Mouse (Mus musculus) MEL (cell line): ENCODE measurements at regions not wholly inside any gene's neighbourhood (a gene's known extent, or its start where the extent isn't known, plus 50 kb on each side); places are given as distances from the start of the nearest gene placed in this dataset.

Source experiments
- DNase-seq: peaks from one replicate; pipeline ENCODE4 v3.0.0; 2011; ENCODE audit warnings: low read depth, low spot score
- H3K27ac ChIP-seq: 2 replicates; pipeline ENCODE4 v1.5.1; 2012; ENCODE audit warnings: low read depth, mild to moderate bottlenecking, control low read depth, low read length, moderate library complexity; ENCODE audit not compliant: control insufficient read depth
- H3K27me3 ChIP-seq, 2 experiments: fragments of 150-350 bp in 1 of 2; sonication (generic) in 1 of 2; 2 replicates each; pipeline ENCODE4 v1.6.1; 2012; ENCODE audit warnings: low read length in 2 of 2, mild to moderate bottlenecking in 2 of 2, improper control_type of control experiment in 1 of 2, moderate library complexity in 1 of 2; ENCODE audit not compliant: insufficient read depth in 2 of 2, control insufficient read depth in 1 of 2
- H3K36me3 ChIP-seq, 2 experiments: 2 replicates each; pipeline ENCODE4 v1.6.1; 2012 to 2014; ENCODE audit warnings: low read length in 2 of 2, improper control_type of control experiment in 1 of 2, inconsistent platforms in 1 of 2, mild to moderate bottlenecking in 1 of 2; ENCODE audit not compliant: insufficient read depth in 2 of 2, control insufficient read depth in 1 of 2
- H3K4me1 ChIP-seq, 2 experiments: fragments of 150-350 bp in 1 of 2; sonication (generic) in 1 of 2; 2 replicates each; pipeline ENCODE4 v1.6.1; 2012; ENCODE audit warnings: low read length in 2 of 2, improper control_type of control experiment in 1 of 2, mild to moderate bottlenecking in 1 of 2; ENCODE audit not compliant: insufficient read depth in 2 of 2, control insufficient read depth in 1 of 2
- H3K4me3 ChIP-seq, 2 experiments: fragments of 150-350 bp in 1 of 2; sonication (generic) in 1 of 2; 2 replicates each; pipeline ENCODE4 v1.5.1; 2012; ENCODE audit warnings: low read depth in 2 of 2, low read length in 2 of 2, mild to moderate bottlenecking in 2 of 2, moderate library complexity in 2 of 2, control low read depth in 1 of 2, improper control_type of control experiment in 1 of 2; ENCODE audit not compliant: control insufficient read depth in 1 of 2, insufficient read depth in 1 of 2
- H3K79me2 ChIP-seq: 2 replicates; pipeline ENCODE4 v1.6.1; 2012; ENCODE audit warnings: mild to moderate bottlenecking, low read length, moderate library complexity; ENCODE audit not compliant: control insufficient read depth, poor library complexity, insufficient read depth
- H3K9ac ChIP-seq: 2 replicates; pipeline ENCODE4 v1.6.1; 2012; ENCODE audit warnings: low read depth, mild to moderate bottlenecking, control low read depth, low read length, moderate library complexity; ENCODE audit not compliant: control insufficient read depth, poor library complexity, severe bottlenecking
- H3K9me3 ChIP-seq: fragments of 150-350 bp; sonication (generic); replicated peaks from 2 replicates; pipeline ENCODE4 v1.6.1; 2012; ENCODE audit warnings: mild to moderate bottlenecking, low read length, improper control_type of control experiment, moderate library complexity; ENCODE audit not compliant: insufficient read depth
- BHLHE40 ChIP-seq: IDR thresholded peaks from 2 replicates; pipeline ENCODE4 v1.6.1; 2012; ENCODE audit warnings: low read depth, mild to moderate bottlenecking, inconsistent platforms, low read length, improper control_type of control experiment, borderline replicate concordance
- CHD1 ChIP-seq: IDR thresholded peaks from 2 replicates; pipeline ENCODE4 v1.6.1; 2012; ENCODE audit warnings: low read depth, mild to moderate bottlenecking, inconsistent platforms, low read length, improper control_type of control experiment
- CHD2 ChIP-seq: IDR thresholded peaks from 2 replicates; pipeline ENCODE4 v1.6.1; 2011; ENCODE audit warnings: low read length, improper control_type of control experiment
- ELF1 ChIP-seq: IDR thresholded peaks from 2 replicates; pipeline ENCODE4 v1.6.1; 2014; ENCODE audit warnings: low read depth, mild to moderate bottlenecking, inconsistent platforms, low read length, improper control_type of control experiment, moderate library complexity
- EP300 ChIP-seq, 2 experiments: IDR thresholded peaks; 2 replicates each; pipeline ENCODE4 v1.6.1; 2011; ENCODE audit warnings: improper control_type of control experiment in 2 of 2, low read length in 2 of 2, low read depth in 1 of 2, mild to moderate bottlenecking in 1 of 2
- HCFC1 ChIP-seq: IDR thresholded peaks from 2 replicates; pipeline ENCODE4 v1.6.1; 2012; ENCODE audit warnings: low read depth, mild to moderate bottlenecking, inconsistent platforms, low read length, improper control_type of control experiment, moderate library complexity
- JUND ChIP-seq: IDR thresholded peaks from 2 replicates; pipeline ENCODE4 v1.6.1; 2011; ENCODE audit warnings: low read depth, mild to moderate bottlenecking, improper control_type of control experiment, low read length
- MAFK ChIP-seq: IDR thresholded peaks from 2 replicates; pipeline ENCODE4 v1.6.1; 2011; ENCODE audit warnings: low read depth, mild to moderate bottlenecking, low read length, improper control_type of control experiment, borderline replicate concordance
- MEF2A ChIP-seq: IDR thresholded peaks from 2 replicates; pipeline ENCODE4 v1.6.1; 2014; ENCODE audit warnings: low read depth, mild to moderate bottlenecking, inconsistent platforms, low read length, improper control_type of control experiment; ENCODE audit not compliant: poor library complexity, insufficient replicate concordance, severe bottlenecking; ENCODE audit errors: extremely low read depth
- MYC ChIP-seq: IDR thresholded peaks from 2 replicates; pipeline ENCODE4 v1.6.1; 2011; ENCODE audit warnings: low read depth, mild to moderate bottlenecking, low read length, improper control_type of control experiment, moderate library complexity
- POLR2AphosphoS5 ChIP-seq: IDR thresholded peaks from 2 replicates; pipeline ENCODE4 v1.6.1; 2012; ENCODE audit warnings: low read depth, borderline replicate concordance, mild to moderate bottlenecking, inconsistent platforms, low read length, moderate library complexity, mixed read lengths
- RAD21 ChIP-seq: IDR thresholded peaks from 2 replicates; pipeline ENCODE4 v1.6.1; 2011; ENCODE audit warnings: mild to moderate bottlenecking, low read depth, low read length, improper control_type of control experiment
- RCOR1 ChIP-seq: IDR thresholded peaks from 2 replicates; pipeline ENCODE4 v1.6.1; 2012; ENCODE audit warnings: low read depth, mild to moderate bottlenecking, inconsistent platforms, low read length, improper control_type of control experiment
- TBP ChIP-seq: IDR thresholded peaks from 2 replicates; pipeline ENCODE4 v1.8.0; 2011; ENCODE audit warnings: low read depth, low read length, improper control_type of control experiment
- USF1 ChIP-seq: IDR thresholded peaks from 2 replicates; pipeline ENCODE4 v1.6.1; 2014; ENCODE audit warnings: low read depth, mild to moderate bottlenecking, inconsistent platforms, low read length, improper control_type of control experiment, moderate library complexity
- ZC3H11A ChIP-seq: IDR thresholded peaks from 2 replicates; pipeline ENCODE4 v1.6.1; 2012; ENCODE audit warnings: low read depth, mild to moderate bottlenecking, inconsistent platforms, low read length, improper control_type of control experiment
- ZKSCAN1 ChIP-seq: IDR thresholded peaks from 2 replicates; pipeline ENCODE4 v1.6.1; 2012; ENCODE audit warnings: low read depth, mild to moderate bottlenecking, inconsistent platforms, low read length, improper control_type of control experiment, moderate library complexity
- ZMIZ1 ChIP-seq: IDR thresholded peaks from 2 replicates; pipeline ENCODE4 v1.6.1; 2012; ENCODE audit warnings: low read depth, mild to moderate bottlenecking, inconsistent platforms, low read length, improper control_type of control experiment, moderate library complexity
- ZNF384 ChIP-seq: IDR thresholded peaks from 2 replicates; pipeline ENCODE4 v1.6.1; 2012; ENCODE audit warnings: low read depth, mild to moderate bottlenecking, inconsistent platforms, low read length, improper control_type of control experiment

GRCm38 (mm10) chr8:9093356-9093755, 403.0 kb upstream of the Arglu1 start:
- Histone ChIP-seq H3K4me3 (no peak overlapping the region), H3K4me1 (no peaks in the 10 kb centered on the region), H3K27me3 (no peaks in the 10 kb centered on the region), H3K27ac (no peak overlapping the region), H3K79me2 (no peaks in the 10 kb centered on the region), H3K9me3 (no peaks in the 10 kb centered on the region), H3K9ac (no peak overlapping the region), H3K36me3 (no peaks in the 10 kb centered on the region)
- no peak for TF ChIP-seq EP300 (IDR thresholded peaks at IDR 0.05; ENCODE audit: low read depth in 1 of 2, low read length in 2 of 2)
- no peak for TF ChIP-seq MAFK
- TF ChIP-seq RAD21: no peak
- no peak for TF ChIP-seq ZKSCAN1
- no peak for TF ChIP-seq JUND
- DNase-seq: no peak

- Histone ChIP-seq H3K4me3 (no peak overlapping the region), H3K4me1 (no peaks in the 10 kb centered on the region), H3K36me3 (no peaks in the 10 kb centered on the region), H3K27me3 (no peaks in the 10 kb centered on the region), H3K27ac (no peak overlapping the region), H3K9me3 (no peaks in the 10 kb centered on the region), H3K9ac (no peak overlapping the region), H3K79me2 (no peaks in the 10 kb centered on the region)
- DNase-seq: no peak
- TF ChIP-seq POLR2AphosphoS5 (no peak), BHLHE40 (no peak), CHD1 (no peak), TBP (no peak), MYC (no peak), ZMIZ1 (no peak), MEF2A (no peak), ELF1 (no peak), ZNF384 (no peak), JUND (no peak), ZC3H11A (no peak), CHD2 (no peak), ZKSCAN1 (no peak), USF1 (no peak), HCFC1 (no peak), RCOR1 (no peak), MAFK (no peak)
Observed at GRCm38 (mm10) chr8:9072724-9073123, 382.4 kb upstream of the Arglu1 start.
